Mouse (Mus musculus): ENCODE data around the gene Eif4a1. TPM values are rescaled to one million over a fixed set of nuclear protein-coding genes. Genes with fewer than 3 reads are reported as not detected.

Gene Eif4a1
- polyA plus RNA-seq, 1 experiment from 2014 or later = 678 TPM

MicroRNA genes within 50 kb of the gene (microRNA counts, 519-probe panel; counts per million panel counts)
- microRNA mmu-miR-1934 (684 counts per million, percentile 72 among the panel's probes with 10 or more counts), microRNA mmu-miR-467f (684 counts per million, percentile 72 among the panel's probes with 10 or more counts)

Small RNAs within 50 kb of the gene (microRNA-seq; reads per million reads assigned to microRNA genes)
- gene Mir1934 (5.9 reads per million, percentile 10 among the genes with 10 or more reads in this experiment), gene Mir467f (not detected)

Other genes with a start within 250 kb of the Eif4a1 start
- gene Dnah2, start 123.3 kb downstream of the Eif4a1 start, polyA plus RNA-seq (2016; fragmentation: Nextera tagmentation; extraction: Ambion mirVana) = 1.0 and 1.3 TPM in 2 replicates
- 44.2 and 55.2 TPM in 2 replicates for gene Efnb3, start 112.2 kb downstream of the Eif4a1 start, polyA plus RNA-seq (2016; fragmentation: Nextera tagmentation; extraction: Ambion mirVana)
- 52.3 and 52.8 TPM in 2 replicates for gene Wrap53, start 92.2 kb downstream of the Eif4a1 start, polyA plus RNA-seq (2016; fragmentation: Nextera tagmentation; extraction: Ambion mirVana)
- 243 and 267 TPM in 2 replicates for gene Trp53, start 92.1 kb downstream of the Eif4a1 start, polyA plus RNA-seq (2016; fragmentation: Nextera tagmentation; extraction: Ambion mirVana)
- gene Atp1b2, start 66.5 kb downstream of the Eif4a1 start, polyA plus RNA-seq (2016; fragmentation: Nextera tagmentation; extraction: Ambion mirVana) = 1.5 TPM in 2 replicates
- gene Shbg, start 54.5 kb downstream of the Eif4a1 start, polyA plus RNA-seq (2016; fragmentation: Nextera tagmentation; extraction: Ambion mirVana) = not detected in 2 replicates
- gene Sat2, start 50.4 kb downstream of the Eif4a1 start, polyA plus RNA-seq (2016; fragmentation: Nextera tagmentation; extraction: Ambion mirVana) = 9.1 and 13.7 TPM in 2 replicates
- gene Fxr2, start 39.4 kb downstream of the Eif4a1 start, polyA plus RNA-seq (2016; fragmentation: Nextera tagmentation; extraction: Ambion mirVana) = 45.4 and 48.1 TPM in 2 replicates
- 0.16 TPM in 1 of 2 replicates, not detected in the other for gene Sox15, start 17.1 kb downstream of the Eif4a1 start, polyA plus RNA-seq (2016; fragmentation: Nextera tagmentation; extraction: Ambion mirVana)
- 66.8 and 74.2 TPM in 2 replicates for gene Mpdu1, start 9.8 kb downstream of the Eif4a1 start, polyA plus RNA-seq (2016; fragmentation: Nextera tagmentation; extraction: Ambion mirVana)
- gene Cd68, start 6.3 kb downstream of the Eif4a1 start, polyA plus RNA-seq (2016; fragmentation: Nextera tagmentation; extraction: Ambion mirVana) = 3.5 and 3.6 TPM in 2 replicates
- 149 and 151 TPM in 2 replicates for gene Senp3, start 9.7 kb upstream of the Eif4a1 start, polyA plus RNA-seq (2016; fragmentation: Nextera tagmentation; extraction: Ambion mirVana)
- 0.20 and 0.45 TPM in 2 replicates for gene Tnfsf13, start 13.4 kb upstream of the Eif4a1 start, polyA plus RNA-seq (2016; fragmentation: Nextera tagmentation; extraction: Ambion mirVana)
- gene Tnfsf12, start 23.4 kb upstream of the Eif4a1 start, polyA plus RNA-seq (2016; fragmentation: Nextera tagmentation; extraction: Ambion mirVana) = 3.0 and 4.2 TPM in 2 replicates
- 0.53 and 0.73 TPM in 2 replicates for gene Tnfsfm13, start 23.7 kb upstream of the Eif4a1 start, polyA plus RNA-seq (2016; fragmentation: Nextera tagmentation; extraction: Ambion mirVana)
- gene Polr2a, start 86.2 kb upstream of the Eif4a1 start, polyA plus RNA-seq (2016; fragmentation: Nextera tagmentation; extraction: Ambion mirVana) = 41.8 and 47.0 TPM in 2 replicates
- 0.09 and 0.10 TPM in 2 replicates for gene Slc35g3, start 89.5 kb upstream of the Eif4a1 start, polyA plus RNA-seq (2016; fragmentation: Nextera tagmentation; extraction: Ambion mirVana)
- gene Zbtb4, start 93.5 kb upstream of the Eif4a1 start, polyA plus RNA-seq (2016; fragmentation: Nextera tagmentation; extraction: Ambion mirVana) = 0.25 and 0.59 TPM in 2 replicates
- gene Chrnb1, start 123.5 kb upstream of the Eif4a1 start, polyA plus RNA-seq (2016; fragmentation: Nextera tagmentation; extraction: Ambion mirVana) = 0.87 and 2.5 TPM in 2 replicates
- gene Fgf11, start 129.4 kb upstream of the Eif4a1 start, polyA plus RNA-seq (2016; fragmentation: Nextera tagmentation; extraction: Ambion mirVana) = 0.40 and 0.55 TPM in 2 replicates
- 1.4 and 1.5 TPM in 2 replicates for gene Tmem102, start 133.2 kb upstream of the Eif4a1 start, polyA plus RNA-seq (2016; fragmentation: Nextera tagmentation; extraction: Ambion mirVana)
- gene Gm39566, start 142.9 kb upstream of the Eif4a1 start, polyA plus RNA-seq (2016; fragmentation: Nextera tagmentation; extraction: Ambion mirVana) = not detected in 2 replicates
- gene Spem2, start 146.0 kb upstream of the Eif4a1 start, polyA plus RNA-seq (2016; fragmentation: Nextera tagmentation; extraction: Ambion mirVana) = not detected in 2 replicates
- gene Spem1, start 149.8 kb upstream of the Eif4a1 start, polyA plus RNA-seq (2016; fragmentation: Nextera tagmentation; extraction: Ambion mirVana) = not detected in 2 replicates
- 2.2 and 3.5 TPM in 2 replicates for gene Nlgn2, start 165.4 kb upstream of the Eif4a1 start, polyA plus RNA-seq (2016; fragmentation: Nextera tagmentation; extraction: Ambion mirVana)
- 269 and 280 TPM in 2 replicates for gene Tmem256, start 166.1 kb upstream of the Eif4a1 start, polyA plus RNA-seq (2016; fragmentation: Nextera tagmentation; extraction: Ambion mirVana)
- 96.7 and 117 TPM in 2 replicates for gene Plscr3, start 174.0 kb upstream of the Eif4a1 start, polyA plus RNA-seq (2016; fragmentation: Nextera tagmentation; extraction: Ambion mirVana)
- 1.1 TPM in 2 replicates for gene Tnk1, start 186.3 kb upstream of the Eif4a1 start, polyA plus RNA-seq (2016; fragmentation: Nextera tagmentation; extraction: Ambion mirVana)
- not detected in 2 replicates for gene Tmem95, start 205.6 kb upstream of the Eif4a1 start, polyA plus RNA-seq (2016; fragmentation: Nextera tagmentation; extraction: Ambion mirVana)
- gene Kctd11, start 209.0 kb upstream of the Eif4a1 start, polyA plus RNA-seq (2016; fragmentation: Nextera tagmentation; extraction: Ambion mirVana) = 6.1 and 6.4 TPM in 2 replicates
- gene Acap1, start 223.1 kb upstream of the Eif4a1 start, polyA plus RNA-seq (2016; fragmentation: Nextera tagmentation; extraction: Ambion mirVana) = 0.93 and 1.7 TPM in 2 replicates
- gene 2810408A11Rik, start 228.6 kb upstream of the Eif4a1 start, polyA plus RNA-seq (2016; fragmentation: Nextera tagmentation; extraction: Ambion mirVana) = 20.2 and 25.8 TPM in 2 replicates
- 12.6 and 13.3 TPM in 2 replicates for gene Neurl4, start 228.6 kb upstream of the Eif4a1 start, polyA plus RNA-seq (2016; fragmentation: Nextera tagmentation; extraction: Ambion mirVana)
- 77.7 and 91.6 TPM in 2 replicates for gene Gps2, start 241.5 kb upstream of the Eif4a1 start, polyA plus RNA-seq (2016; fragmentation: Nextera tagmentation; extraction: Ambion mirVana)
- gene Eif5a, start 249.5 kb upstream of the Eif4a1 start, polyA plus RNA-seq (2016; fragmentation: Nextera tagmentation; extraction: Ambion mirVana) = 3,029 and 3,766 TPM in 2 replicates

Measured in limb, embryonic 10.5 days (tissue).